Mouse (Mus musculus) NIH3T3 (cell line): ENCODE results near the gene Btbd35f1.
"Not testable (repeated sequence)": the region's sequence is repeated elsewhere in the genome, so short reads cannot be mapped to it uniquely, and the experiment has no call there.

ENCODE experiments used
- DNase-seq: peaks from one replicate; pipeline ENCODE4 v3.0.0-alpha.2; 2012; ENCODE audit warnings: low read depth

Btbd35f1 gene

GRCm38 (mm10) chrX:32559755-32560154 is at the start of gene Btbd35f1:
Btbd35f1 (plus strand) TSS chrX:32560055.
- not testable (repeated sequence) for DNase-seq

- DNase-seq = not testable (repeated sequence)
Observed at GRCm38 (mm10) chrX:32590878-32591542, 31.2 kb downstream of the Btbd35f1 start.

- not testable (repeated sequence) for DNase-seq
Observed at GRCm38 (mm10) chrX:32601008-32601407, 41.2 kb downstream of the Btbd35f1 start.

GRCm38 (mm10) chrX:32601425-32601824 is 41.6 kb downstream of the Btbd35f1 start:
- not testable (repeated sequence) for DNase-seq
